11 mouse cellular contexts compared by ENCODE assay signal in genomic region chr13:58475495-58475894, GRCm38 (mm10).
DNase-seq lines count a peak whose midpoint lies in the region; ATAC-seq and TF ChIP-seq lines count a peak whose summit lies in the region.
"Had no signal": no experiment of that assay in that cellular context is flagged by ENCODE, and none has a peak within 500 bp of the region (broad histone marks: within the 10 kb centered on the region; RNA-seq: fewer than 3 reads in every experiment).

No protein-coding gene starts in this region.

- H3K27me3 ChIP-seq in lung, embryonic 15.5 days = peaks cover 27% of the 10 kb centered on the region
- no peaks in the 10 kb centered on the region for H3K27me3 ChIP-seq in G1E (ENCODE audit: insufficient read depth, low read length)
- H3K27me3 ChIP-seq in stomach, embryonic 15.5 days (replicated peaks) = peaks cover 10% of the 10 kb centered on the region
- H3K27me3 ChIP-seq in kidney, adult 2 months (replicated peaks; ENCODE audit: control insufficient read depth, insufficient read depth, low read length) = no peaks in the 10 kb centered on the region

- no peak for TF ChIP-seq POLR2A in kidney, adult 2 months (IDR thresholded peaks at IDR 0.05; ENCODE audit: low read depth, low read length)

- no peaks in the 10 kb centered on the region for H3K36me3 ChIP-seq in lung, embryonic 15.5 days
- H3K36me3 ChIP-seq in G1E (replicated peaks) = no peaks in the 10 kb centered on the region
- H3K36me3 ChIP-seq in stomach, embryonic 15.5 days = no peaks in the 10 kb centered on the region
- no peaks in the 10 kb centered on the region for H3K36me3 ChIP-seq in kidney, adult 2 months (ENCODE audit: control insufficient read depth, insufficient read depth, low read length)
- H3K36me3 ChIP-seq: embryonic facial prominence, embryonic 15.5 days had no signal

- ATAC-seq in lung, embryonic 15.5 days (ENCODE audit: borderline replicate concordance, extremely low read depth, low FRiP score, low TSS enrichment) = peak; percentile 67; the same call in 1 of the 2 replicates
- ATAC-seq in G1E (ENCODE audit: extremely low read depth, insufficient number of reproducible peaks, low FRiP score, poor library complexity, severe bottlenecking) = peak; percentile 80
- ATAC-seq in stomach, embryonic 15.5 days (ENCODE audit: insufficient read depth, low FRiP score, low read depth) = peak; percentile 84

- 38% methylated on average over 6 of the region's 6 CpGs for WGBS in lung, embryonic 15.5 days
- WGBS in stomach, embryonic 15.5 days = 40% methylated on average over 6 of the region's 6 CpGs
- 49% methylated on average over 6 of the region's 6 CpGs for WGBS in kidney, adult 2 months

- no peak overlapping the region for H3K27ac ChIP-seq in lung, embryonic 15.5 days
- H3K27ac ChIP-seq in stomach, embryonic 15.5 days = no peak overlapping the region
- H3K27ac ChIP-seq in kidney, adult 2 months (ENCODE audit: insufficient read depth, low read depth, low read length) = no peak overlapping the region
- H3K27ac ChIP-seq: embryonic facial prominence, embryonic 15.5 days; layer of hippocampus, adult 2 months had no signal

- H3K9me3 ChIP-seq in lung, embryonic 15.5 days = no peaks in the 10 kb centered on the region
- H3K9me3 ChIP-seq in G1E (replicated peaks) = no peaks in the 10 kb centered on the region
- no peaks in the 10 kb centered on the region for H3K9me3 ChIP-seq in stomach, embryonic 15.5 days
- H3K9me3 ChIP-seq: embryonic facial prominence, embryonic 15.5 days had no signal

- no peak overlapping the region for H3K4me3 ChIP-seq in lung, embryonic 15.5 days
- no peak overlapping the region for H3K4me3 ChIP-seq in G1E (ENCODE audit: low read depth, low read length)
- no peak overlapping the region for H3K4me3 ChIP-seq in stomach, embryonic 15.5 days (replicated peaks)
- H3K4me3 ChIP-seq in kidney, adult 2 months (ENCODE audit: insufficient read depth, low read depth, low read length) = no peak overlapping the region
- H3K4me3 ChIP-seq: embryonic facial prominence, embryonic 15.5 days; layer of hippocampus, adult 2 months had no signal

- H3K9ac ChIP-seq in lung, embryonic 15.5 days = no peak overlapping the region
- no peak overlapping the region for H3K9ac ChIP-seq in stomach, embryonic 15.5 days
- H3K9ac ChIP-seq: embryonic facial prominence, embryonic 15.5 days had no signal

- no peak overlapping the region for H3K4me2 ChIP-seq in lung, embryonic 15.5 days
- H3K4me2 ChIP-seq in stomach, embryonic 15.5 days = no peak overlapping the region
- H3K4me2 ChIP-seq: embryonic facial prominence, embryonic 15.5 days had no signal

- H3K4me1 ChIP-seq in lung, embryonic 15.5 days = 0 out of 2 replicates have a peak, but pooled peaks cover 8% of the 10 kb centered on the region
- H3K4me1 ChIP-seq in G1E (ENCODE audit: insufficient read depth, low read depth, low read length) = peaks cover 64% of the 10 kb centered on the region
- H3K4me1 ChIP-seq in stomach, embryonic 15.5 days = peaks cover 2% of the 10 kb centered on the region; the same call in 1 of the 2 replicates
- no peaks in the 10 kb centered on the region for H3K4me1 ChIP-seq in kidney, adult 2 months (ENCODE audit: control insufficient read depth, insufficient read depth, low read length)

- DNase-seq in lung, postnatal 10 days = no peak
- DNase-seq in G1E (ENCODE audit: low spot score) = peak; percentile 67
- peak; percentile 15 for DNase-seq in fibroblast of lung, adult 2 months (ENCODE audit: low read depth)
- no peak for DNase-seq in thymus, postnatal 25 days
- DNase-seq in kidney, adult 2 months = no peak
- DNase-seq in spleen, adult 18-20 months = no peak
- DNase-seq: heart, adult 18-20 months had no signal

- no peak for TF ChIP-seq CTCF in G1E (IDR thresholded peaks at IDR 0.05; ENCODE audit: low read depth, low read length)
- no peak for TF ChIP-seq CTCF in kidney, adult 2 months (conservative IDR thresholded peaks at IDR 0.05; ENCODE audit: insufficient read depth, insufficient read length, low read depth, low read length)

Comparison
In these comparisons a context has a peak if more than half of its experiments do, and no peak if none do; other contexts are left out.
1. DNase-seq: peak in G1E (single experiment) and fibroblast of lung, adult 2 months (single experiment); none in lung, postnatal 10 days (single experiment), thymus, postnatal 25 days (single experiment), kidney, adult 2 months (single experiment) and spleen, adult 18-20 months (0 of 2).
2. Peak in every context shown above with its lines, with median percentiles within 50 percentile points of each other: ATAC-seq.